Mouse (Mus musculus) liver, embryonic 14.5 days (tissue): ENCODE measurements at regions not wholly inside any gene's neighbourhood (a gene's known extent, or its start where the extent isn't known, plus 50 kb on each side); places are given as distances from the start of the nearest gene placed in this dataset.

Experiments
- ATAC-seq: fragments of 200-750 bp; cut with Nextera tagmentation; 2 replicates; pipeline ENCODE4 v1.8.0; 2017; ENCODE audit warnings: moderate number of reproducible peaks, mild to moderate bottlenecking, moderate library complexity; ENCODE audit not compliant: insufficient read depth
- DNase-seq, 3 experiments: peaks; one replicate each; pipeline ENCODE4 v3.0.0-alpha.2; 2012 to 2013; ENCODE audit warnings: low read depth in 3 of 3, low spot score in 3 of 3
- H3K27ac ChIP-seq: fragments of 300-500 bp; sonication (generic); 2 replicates; pipeline ENCODE4 v1.5.1; 2014; ENCODE audit warnings: moderate library complexity, mild to moderate bottlenecking, control low read depth, inconsistent platforms
- H3K27me3 ChIP-seq: fragments of 300-500 bp; sonication (generic); 2 replicates; pipeline ENCODE4 v1.6.1; 2014; ENCODE audit warnings: mild to moderate bottlenecking, low read length, moderate library complexity; ENCODE audit not compliant: control insufficient read depth, insufficient read depth
- H3K36me3 ChIP-seq: fragments of 300-500 bp; sonication (generic); replicated peaks from 2 replicates; pipeline ENCODE4 v1.6.1; 2014; ENCODE audit warnings: low read depth; ENCODE audit not compliant: control insufficient read depth, insufficient read depth
- H3K4me1 ChIP-seq, 2 experiments: fragments of 200-500 bp in 1 of 2; fragments of 300-500 bp in 1 of 2; sonication (generic) in 1 of 2; replicated peaks; 2 replicates each; pipeline ENCODE4 v1.6.1; 2012 to 2014; ENCODE audit warnings: antibody characterized with exemption in 1 of 2, inconsistent platforms in 1 of 2, low read length in 1 of 2; ENCODE audit not compliant: control insufficient read depth in 2 of 2, insufficient read depth in 2 of 2
- H3K4me2 ChIP-seq: fragments of 300-500 bp; sonication (generic); 2 replicates; pipeline ENCODE4 v1.6.1; 2014; ENCODE audit warnings: low read depth, mild to moderate bottlenecking, control low read depth, moderate library complexity
- H3K4me3 ChIP-seq, 2 experiments: fragments of 200-500 bp in 1 of 2; fragments of 300-500 bp in 1 of 2; sonication (generic) in 1 of 2; 2 replicates each; pipeline ENCODE4 v1.5.1; 2012 to 2014; ENCODE audit warnings: low read depth in 2 of 2, low read length in 2 of 2, mild to moderate bottlenecking in 2 of 2, control low read depth in 1 of 2, inconsistent platforms in 1 of 2, moderate library complexity in 1 of 2; ENCODE audit not compliant: insufficient read depth in 1 of 2
- H3K9ac ChIP-seq: fragments of 300-500 bp; sonication (generic); replicated peaks from 2 replicates; pipeline ENCODE4 v1.6.1; 2014; ENCODE audit warnings: mild to moderate bottlenecking, control low read depth, moderate library complexity
- H3K9me3 ChIP-seq: fragments of 300-500 bp; sonication (generic); 2 replicates; pipeline ENCODE4 v1.6.1; 2016; ENCODE audit warnings: low read length, mixed read lengths; ENCODE audit not compliant: control insufficient read depth
- CTCF ChIP-seq: IDR thresholded peaks from 2 replicates; pipeline ENCODE4 v1.5.1; 2016; ENCODE audit warnings: antibody characterized with exemption, low read depth, control low read depth
- EP300 ChIP-seq: IDR thresholded peaks from 2 replicates; pipeline ENCODE4 v1.6.1; 2016; ENCODE audit warnings: antibody characterized with exemption, low read depth
- WGBS: fragments of 180-500 bp; shearing (Covaris S2); extraction: QIAGEN DNeasy Blood & Tissue Kit; methylation state at CpG from one replicate; pipeline ENCODE4 v1.1.7; 2014; ENCODE audit not compliant: insufficient replicate concordance; 5-methylcytosine and 5-hydroxymethylcytosine counted together

DNA sequence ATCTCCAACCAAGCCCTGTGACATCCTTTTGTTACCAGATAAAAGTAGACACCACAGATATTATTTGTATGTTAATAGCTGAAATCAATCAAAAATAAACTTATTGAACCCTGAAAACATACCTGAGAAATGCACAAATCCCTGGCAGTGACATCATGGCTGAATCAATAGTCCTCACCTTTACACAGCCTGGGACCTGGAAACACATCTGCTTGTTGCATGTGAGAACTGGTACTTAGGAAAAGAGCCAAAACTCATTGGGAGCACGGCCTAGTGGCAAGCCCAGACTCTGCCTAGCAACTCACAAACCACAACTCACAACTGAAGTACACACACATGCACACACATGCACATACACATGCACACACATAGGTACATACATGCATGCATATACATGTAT is 330.9 kb downstream of the Rps6kc1 start:
- H3K4me1 ChIP-seq = no peaks in the 10 kb centered on the region
- H3K4me2 ChIP-seq = no peak overlapping the region
- H3K4me3 ChIP-seq = no peak overlapping the region
- H3K36me3 ChIP-seq = no peaks in the 10 kb centered on the region
- no peak for TF ChIP-seq CTCF
- no peak for TF ChIP-seq EP300
- H3K9me3 ChIP-seq = no peaks in the 10 kb centered on the region
- ATAC-seq (no peak), DNase-seq (no peak)
- H3K27ac ChIP-seq = no peak overlapping the region
- no peak overlapping the region for H3K9ac ChIP-seq
- no peaks in the 10 kb centered on the region for H3K27me3 ChIP-seq
- 63% methylated on average over 1 of the region's 1 CpGs for WGBS

DNA sequence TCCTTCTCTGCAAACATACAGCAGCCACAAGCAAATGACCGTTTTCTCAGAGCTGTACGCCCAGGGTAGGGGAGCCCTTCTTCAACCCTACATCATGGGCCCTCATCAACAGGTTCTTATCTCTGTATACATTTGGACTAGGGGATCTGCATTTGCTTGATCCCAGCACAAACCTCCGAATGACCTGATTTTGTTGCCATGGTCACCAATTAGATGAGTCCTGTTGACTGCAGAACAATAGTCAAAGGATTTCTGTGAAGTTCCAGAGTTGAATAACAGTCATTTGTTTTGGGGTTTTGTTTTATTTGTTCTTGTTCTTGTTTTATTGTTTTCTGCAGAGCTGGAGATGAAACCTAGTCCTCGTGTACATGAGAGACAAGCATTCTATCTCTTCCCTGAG is 340.6 kb downstream of the Rps6kc1 start:
- WGBS = 33% methylated on average over 4 of the region's 4 CpGs
- no peaks in the 10 kb centered on the region for H3K27me3 ChIP-seq
- ATAC-seq = no peak
- no peak overlapping the region for H3K27ac ChIP-seq
- H3K9ac ChIP-seq = no peak overlapping the region
- H3K4me3 ChIP-seq = no peak overlapping the region
- no peaks in the 10 kb centered on the region for H3K4me1 ChIP-seq
- no peak for DNase-seq
- H3K4me2 ChIP-seq = no peak overlapping the region
- H3K9me3 ChIP-seq = no peaks in the 10 kb centered on the region
- H3K36me3 ChIP-seq = no peaks in the 10 kb centered on the region
- TF ChIP-seq EP300 = no peak
- TF ChIP-seq CTCF = no peak

DNA sequence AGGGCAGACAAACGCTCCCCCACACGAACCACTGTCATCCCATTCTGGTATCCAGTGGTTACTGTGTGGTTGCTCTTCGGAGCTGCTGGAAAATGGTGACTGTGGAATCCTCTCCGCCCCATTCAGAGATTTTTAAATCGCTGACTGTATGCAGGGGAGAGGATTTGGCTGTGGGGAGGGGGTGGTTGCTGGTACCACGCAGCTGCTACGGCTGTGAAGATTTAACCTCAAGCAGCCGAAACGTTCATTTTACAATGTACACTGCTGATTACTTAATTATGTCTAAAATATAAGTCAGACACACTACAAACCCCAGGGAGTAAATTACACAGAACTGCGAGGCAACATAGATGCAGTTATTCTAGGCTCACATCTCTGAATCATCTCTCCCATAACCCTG is 341.0 kb downstream of the Rps6kc1 start:
- DNase-seq = no peak
- H3K4me1 ChIP-seq = no peaks in the 10 kb centered on the region
- no peak overlapping the region for H3K27ac ChIP-seq
- H3K36me3 ChIP-seq = no peaks in the 10 kb centered on the region
- no peaks in the 10 kb centered on the region for H3K27me3 ChIP-seq
- TF ChIP-seq EP300 (no peak), CTCF (no peak)
- no peak overlapping the region for H3K4me3 ChIP-seq
- H3K4me2 ChIP-seq = no peak overlapping the region
- ATAC-seq = no peak
- H3K9ac ChIP-seq = no peak overlapping the region
- WGBS = 68% methylated on average over 10 of the region's 10 CpGs
- no peaks in the 10 kb centered on the region for H3K9me3 ChIP-seq

DNA sequence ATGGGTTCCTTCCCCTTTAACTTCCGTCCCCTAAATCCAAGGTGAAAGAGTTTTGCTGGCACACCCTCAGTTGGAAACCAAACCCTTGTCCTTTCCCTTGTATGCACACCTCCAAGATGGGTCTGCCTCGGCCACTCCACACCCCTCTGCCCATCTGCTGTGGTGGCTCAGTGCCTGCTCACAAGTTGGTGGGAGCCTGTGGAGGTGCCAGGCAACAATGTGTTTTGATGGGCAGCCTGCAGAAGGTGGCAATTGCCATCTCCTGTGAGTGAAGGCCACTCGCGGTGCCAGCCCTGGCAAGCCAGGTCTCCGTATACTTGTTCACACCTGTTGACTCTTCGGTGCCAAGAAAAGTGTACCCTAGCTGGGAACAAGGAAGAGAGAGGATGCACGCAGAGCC is 344.8 kb downstream of the Rps6kc1 start:
- DNase-seq = no peak
- no peaks in the 10 kb centered on the region for H3K27me3 ChIP-seq

DNA sequence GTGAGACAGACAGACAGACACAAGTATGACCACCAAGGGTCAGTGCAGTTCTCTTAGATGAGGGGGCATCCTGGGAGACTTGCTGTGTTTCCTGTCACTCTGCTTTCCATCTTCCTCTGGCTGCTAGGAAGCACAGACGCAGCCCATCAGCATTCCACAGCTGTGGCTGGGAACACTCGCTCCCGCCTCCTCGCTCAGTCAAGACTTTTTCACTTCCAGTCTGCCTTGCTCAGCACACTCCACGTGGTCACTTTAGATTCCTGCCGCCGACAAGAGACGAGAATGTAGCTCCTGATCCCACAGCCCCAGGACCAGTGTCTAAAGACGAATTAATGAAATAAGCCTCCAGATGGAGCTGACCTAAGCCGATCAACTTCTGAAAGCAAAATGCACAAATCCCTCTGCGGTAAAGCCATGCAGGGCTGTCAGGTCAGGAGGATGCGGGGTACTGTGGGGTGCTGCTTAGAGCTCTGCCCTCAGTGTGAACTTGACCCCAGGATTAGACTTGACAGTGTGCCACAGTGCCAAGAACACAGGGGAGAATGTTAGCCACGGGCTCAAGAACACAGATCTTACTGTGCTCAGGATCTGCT is 348.6 kb downstream of the Rps6kc1 start:
- DNase-seq (no peak), ATAC-seq (no peak)
- H3K36me3 ChIP-seq = no peaks in the 10 kb centered on the region
- no peak overlapping the region for H3K4me2 ChIP-seq
- H3K4me3 ChIP-seq = no peak overlapping the region
- WGBS = 34% methylated on average over 13 of the region's 13 CpGs
- no peak overlapping the region for H3K27ac ChIP-seq
- no peak for TF ChIP-seq EP300
- no peak for TF ChIP-seq CTCF
- no peak overlapping the region for H3K9ac ChIP-seq
- no peaks in the 10 kb centered on the region for H3K27me3 ChIP-seq
- H3K9me3 ChIP-seq = no peaks in the 10 kb centered on the region
- peaks cover 0 to 2% of the 10 kb centered on the region in 2 experiments; a peak in 1 of 4 replicates for H3K4me1 ChIP-seq

More for the DNA sequence above, 344.8 kb downstream of the Rps6kc1 start:
- WGBS = 64% methylated on average over 7 of the region's 7 CpGs
- Histone ChIP-seq H3K4me2 (no peak overlapping the region), H3K9ac (no peak overlapping the region), H3K4me3 (no peak overlapping the region), H3K36me3 (no peaks in the 10 kb centered on the region), H3K4me1 (peaks cover 0 to 1% of the 10 kb centered on the region in 2 experiments; a peak in 1 of 4 replicates), H3K9me3 (no peaks in the 10 kb centered on the region), H3K27ac (no peak overlapping the region)
- ATAC-seq = no peak
- TF ChIP-seq EP300 (no peak), CTCF (no peak)
